Mouse (Mus musculus) liver (tissue): ENCODE results near the gene Mrps21.
"Not testable (repeated sequence)": the region's sequence is repeated elsewhere in the genome, so short reads cannot be mapped to it uniquely, and the experiment has no call there.

Experiments
- DNase-seq: peaks from one replicate; pipeline ENCODE4 v3.0.0-alpha.2; 2020; ENCODE audit warnings: mixed read lengths

Mrps21 gene

GRCm38 (mm10) chr3:95871392-95871867 is at the start of gene Mrps21:
Gene Mrps21 (minus strand): TSS chr3:95871519.
- peak; percentile 91 for DNase-seq

GRCm38 (mm10) chr3:95920532-95920931 is 49.2 kb upstream of the Mrps21 start:
- DNase-seq, result not testable (repeated sequence)

GRCm38 (mm10) chr3:95916760-95917159 is 45.4 kb upstream of the Mrps21 start:
- DNase-seq, result no peak

- DNase-seq, result no peak
Observed at GRCm38 (mm10) chr3:95914706-95915105, 43.4 kb upstream of the Mrps21 start.

- DNase-seq, result no peak
Observed at GRCm38 (mm10) chr3:95907613-95908012, 36.3 kb upstream of the Mrps21 start.

GRCm38 (mm10) chr3:95906860-95907259 is 35.5 kb upstream of the Mrps21 start:
- DNase-seq, result peak; percentile 58

- peak; percentile 56 for DNase-seq
Observed at GRCm38 (mm10) chr3:95905940-95906492, 34.7 kb upstream of the Mrps21 start.

GRCm38 (mm10) chr3:95905146-95905939 is 34.0 kb upstream of the Mrps21 start:
- peak; percentile 66 for DNase-seq

- DNase-seq, result no peak
Observed at GRCm38 (mm10) chr3:95904568-95904967, 33.2 kb upstream of the Mrps21 start, which contains the start of gene Car14. Gene Car14 (minus strand): TSS chr3:95904691.

GRCm38 (mm10) chr3:95903753-95904502 is 32.6 kb upstream of the Mrps21 start:
- DNase-seq, result peak; percentile 45

- DNase-seq, result no peak
Observed at GRCm38 (mm10) chr3:95902643-95903042, 31.3 kb upstream of the Mrps21 start.

GRCm38 (mm10) chr3:95902373-95902625 is 31.0 kb upstream of the Mrps21 start:
- DNase-seq, result no peak

- no peak for DNase-seq
Observed at GRCm38 (mm10) chr3:95901616-95902372, 30.5 kb upstream of the Mrps21 start.

GRCm38 (mm10) chr3:95899800-95900524 is 28.6 kb upstream of the Mrps21 start:
- DNase-seq, result peak; percentile 19

GRCm38 (mm10) chr3:95895501-95895900 is 24.2 kb upstream of the Mrps21 start:
- DNase-seq, result not testable (repeated sequence)

- peak; percentile 38 for DNase-seq
Observed at GRCm38 (mm10) chr3:95894317-95895160, 23.2 kb upstream of the Mrps21 start.

GRCm38 (mm10) chr3:95893606-95894316 is 22.4 kb upstream of the Mrps21 start, which contains the start of gene Aph1a:
Gene Aph1a (plus strand): TSS chr3:95893969.
- DNase-seq, result peak; percentile 96

- no peak for DNase-seq
Observed at GRCm38 (mm10) chr3:95893126-95893525, 21.8 kb upstream of the Mrps21 start.

- DNase-seq, result peak; percentile 23
Observed at GRCm38 (mm10) chr3:95892066-95893052, 21.0 kb upstream of the Mrps21 start.
